Mouse (Mus musculus) CH12.LX (cell line): ENCODE measurements at regions not wholly inside any gene's neighbourhood (a gene's known extent, or its start where the extent isn't known, plus 50 kb on each side); places are given as distances from the start of the nearest gene placed in this dataset.

ENCODE experiments used
- DNase-seq: peaks from one replicate; pipeline ENCODE4 v3.0.0-alpha.2; 2013; ENCODE audit errors: extremely low read depth
- H3K27ac ChIP-seq: 2 replicates; pipeline ENCODE4 v1.5.1; 2012; ENCODE audit warnings: low read depth, mild to moderate bottlenecking, control low read depth, moderate library complexity; ENCODE audit not compliant: insufficient read depth
- H3K27me3 ChIP-seq: replicated peaks from 2 replicates; pipeline ENCODE3; 2012; ENCODE audit warnings: inconsistent platforms
- H3K36me3 ChIP-seq, 2 experiments: replicated peaks in 1 of 2; 2 replicates each; pipeline versions ENCODE3 to v1.6.1; 2012; ENCODE audit warnings: inconsistent platforms in 1 of 2, low read length in 1 of 2, mild to moderate bottlenecking in 1 of 2, mixed read lengths in 1 of 2, moderate library complexity in 1 of 2; ENCODE audit not compliant: control insufficient read depth in 1 of 2, insufficient read depth in 1 of 2
- H3K4me1 ChIP-seq, 2 experiments: 2 replicates each; pipeline ENCODE4 v1.6.1; 2012; ENCODE audit warnings: inconsistent platforms in 1 of 2, moderate library complexity in 1 of 2; ENCODE audit not compliant: insufficient read depth in 2 of 2, control insufficient read depth in 1 of 2
- H3K4me2 ChIP-seq: 2 replicates; pipeline ENCODE4 v1.6.1; 2012; ENCODE audit warnings: low read depth, mild to moderate bottlenecking, control low read depth; ENCODE audit not compliant: poor library complexity, insufficient read depth, severe bottlenecking
- H3K4me3 ChIP-seq, 3 experiments: fragments of 150-350 bp in 1 of 3; sonication (generic) in 1 of 3; replicated peaks in 1 of 3; 2 replicates each; pipeline versions ENCODE3 to v1.5.1; 2011 to 2012; ENCODE audit warnings: low read depth in 2 of 3, low read length in 2 of 3, mild to moderate bottlenecking in 2 of 3, moderate library complexity in 2 of 3, control low read depth in 1 of 3, improper control_type of control experiment in 1 of 3, inconsistent platforms in 1 of 3, mixed read lengths in 1 of 3; ENCODE audit not compliant: poor library complexity in 1 of 3
- H3K79me2 ChIP-seq: replicated peaks from 2 replicates; pipeline ENCODE4 v1.6.1; 2012; ENCODE audit warnings: mild to moderate bottlenecking, moderate library complexity; ENCODE audit not compliant: control insufficient read depth, poor library complexity, insufficient read depth, severe bottlenecking; ENCODE audit errors: extremely low read depth
- H3K9ac ChIP-seq: 2 replicates; pipeline ENCODE4 v1.6.1; 2012; ENCODE audit warnings: low read depth, mild to moderate bottlenecking, control low read depth, moderate library complexity; ENCODE audit not compliant: insufficient read depth
- H3K9me3 ChIP-seq: replicated peaks from 2 replicates; pipeline ENCODE3; 2012; ENCODE audit warnings: low read length, inconsistent platforms, mixed read lengths
- ETS1 ChIP-seq: conservative IDR thresholded peaks from 2 replicates; pipeline ENCODE4 v1.6.1; 2012; ENCODE audit warnings: low read depth, mild to moderate bottlenecking, inconsistent platforms, low read length, improper control_type of control experiment, moderate library complexity
- GABPA ChIP-seq: IDR thresholded peaks from 2 replicates; pipeline ENCODE4 v1.6.1; 2012; ENCODE audit warnings: low read depth, low read length, improper control_type of control experiment, inconsistent platforms; ENCODE audit not compliant: insufficient replicate concordance
- MAZ ChIP-seq: IDR thresholded peaks from 2 replicates; pipeline ENCODE4 v1.6.1; 2012; ENCODE audit warnings: low read depth, mild to moderate bottlenecking, inconsistent platforms, low read length, improper control_type of control experiment, moderate library complexity
- MEF2A ChIP-seq: IDR thresholded peaks from 2 replicates; pipeline ENCODE4 v1.6.1; 2014; ENCODE audit warnings: low read depth, mild to moderate bottlenecking, inconsistent platforms, low read length, improper control_type of control experiment, borderline replicate concordance
- MXI1 ChIP-seq: IDR thresholded peaks from 2 replicates; pipeline ENCODE4 v1.6.1; 2011; ENCODE audit warnings: mild to moderate bottlenecking, low read depth, low read length, improper control_type of control experiment
- NELFE ChIP-seq: IDR thresholded peaks from 2 replicates; pipeline ENCODE4 v1.6.1; 2011; ENCODE audit warnings: low read depth, low read length, improper control_type of control experiment
- NRF1 ChIP-seq: IDR thresholded peaks from 2 replicates; pipeline ENCODE4 v1.6.1; 2014; ENCODE audit warnings: low read depth, mild to moderate bottlenecking, inconsistent platforms, low read length, improper control_type of control experiment, moderate library complexity
- PAX5 ChIP-seq: IDR thresholded peaks from 2 replicates; pipeline ENCODE4 v1.6.1; 2012; ENCODE audit warnings: low read length, inconsistent platforms, mixed read lengths
- SMC3 ChIP-seq: IDR thresholded peaks from 2 replicates; pipeline ENCODE4 v1.6.1; 2011; ENCODE audit warnings: low read depth, low read length, improper control_type of control experiment
- TBP ChIP-seq: conservative IDR thresholded peaks from 2 replicates; pipeline ENCODE4 v1.6.1; 2011; ENCODE audit warnings: low read depth, low read length, improper control_type of control experiment
- TCF12 ChIP-seq: IDR thresholded peaks from 2 replicates; pipeline ENCODE4 v1.6.1; 2014; ENCODE audit warnings: low read depth, mild to moderate bottlenecking, inconsistent platforms, low read length, improper control_type of control experiment
- UBTF ChIP-seq: IDR thresholded peaks from 2 replicates; pipeline ENCODE4 v1.6.1; 2012; ENCODE audit warnings: low read depth, mild to moderate bottlenecking, inconsistent platforms, low read length, improper control_type of control experiment, moderate library complexity
- dilution Hi-C: fragments of 300-500 bp; cut with MboI; formaldehyde crosslinking; loops from 2 replicates; pipeline ENCODE4 v1.14.3; 2020; ENCODE audit warnings: low sequenced_read_pairs; ENCODE audit not compliant: extremely low pct_unique_long_range_greater_than_20kb, extremely low pct_ligation_motif_present
- in situ Hi-C: fragments of 300-500 bp; cut with MboI; formaldehyde crosslinking; loops from 3 replicates; pipeline ENCODE4 v1.14.3; 2019; ENCODE audit warnings: low sequenced_read_pairs, low pct_ligation_motif_present, low pct_unique_long_range_greater_than_20kb, mixed read lengths

DNA sequence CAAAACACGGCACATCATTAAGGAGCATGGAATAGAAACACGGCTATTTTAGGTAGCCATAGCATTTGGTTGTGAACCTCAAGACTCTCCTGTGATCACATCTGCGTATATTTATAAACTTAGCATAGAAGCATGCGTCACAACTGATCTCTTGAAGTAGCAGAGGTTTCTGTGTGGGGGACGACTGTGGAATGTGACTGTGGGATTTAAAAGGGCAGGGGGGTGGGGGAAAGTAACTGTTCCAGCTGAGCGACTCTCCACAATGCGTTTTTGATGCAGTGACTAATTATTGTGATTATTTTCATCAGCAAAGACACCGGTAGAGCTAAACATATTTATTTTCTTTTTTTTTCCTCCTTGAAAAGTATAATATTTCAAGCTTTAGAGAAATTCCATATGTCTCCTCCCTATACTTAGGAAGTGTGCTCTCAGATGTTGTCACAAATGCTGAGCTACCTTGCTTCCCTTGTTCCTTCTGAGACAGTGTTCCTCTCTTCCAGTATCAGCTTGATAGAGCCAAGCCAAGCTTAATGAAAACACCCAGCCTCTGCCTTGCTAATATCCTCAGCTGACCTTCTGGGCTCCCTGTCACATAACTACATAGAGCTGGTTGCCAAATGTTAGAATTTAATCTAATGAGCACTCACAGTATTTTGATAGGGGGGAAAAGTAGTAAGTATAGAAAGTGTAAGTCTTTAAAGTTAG is 75.0 kb upstream of the Magi3 start:
- Histone ChIP-seq H3K27me3 (no peaks in the 10 kb centered on the region), H3K36me3 (no peaks in the 10 kb centered on the region), H3K4me2 (no peak overlapping the region), H3K9ac (no peak overlapping the region), H3K27ac (no peak overlapping the region), H3K4me1 (peaks cover 3 to 5% of the 10 kb centered on the region in 2 experiments; a peak in 2 of 4 replicates), H3K9me3 (no peaks in the 10 kb centered on the region)
- in situ Hi-C loops: no loop called here
- TF ChIP-seq MEF2A: no peak
- no peak for TF ChIP-seq GABPA
- no peak for TF ChIP-seq NRF1
- no peak for TF ChIP-seq TCF12
- TF ChIP-seq ETS1: no peak
- TF ChIP-seq SMC3: no peak
- TF ChIP-seq MXI1: no peak
- no peak for TF ChIP-seq TBP
- TF ChIP-seq, all 38 proteins: peak for 0
- Histone ChIP-seq H3K79me2 (no peaks in the 10 kb centered on the region), H3K4me3 (no peak overlapping the region)
- no peak for DNase-seq
- dilution Hi-C loops: no loop called here

DNA sequence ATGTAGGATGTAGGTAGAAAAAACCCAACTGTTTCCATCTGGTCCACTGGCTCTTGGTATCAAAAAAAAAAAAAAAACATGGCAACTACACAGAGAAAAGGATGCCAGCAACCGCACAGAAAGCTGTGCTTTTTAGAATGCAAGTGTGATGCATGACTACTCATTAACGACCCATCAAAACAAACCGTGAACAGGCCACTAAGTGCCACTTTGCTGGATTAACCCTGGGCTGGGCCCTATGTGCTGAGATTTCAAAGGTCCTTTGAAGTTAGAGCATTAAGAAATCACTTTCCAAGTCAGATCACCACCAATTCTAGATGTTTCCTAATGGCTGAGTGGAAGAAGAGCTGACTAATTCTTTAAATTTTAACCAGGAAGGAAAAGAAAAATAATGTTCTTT is 73.7 kb upstream of the Magi3 start:
- Histone ChIP-seq H3K4me3 (no peak overlapping the region), H3K27ac (no peak overlapping the region), H3K36me3 (no peaks in the 10 kb centered on the region), H3K79me2 (no peaks in the 10 kb centered on the region), H3K4me2 (no peak overlapping the region), H3K9me3 (no peaks in the 10 kb centered on the region), H3K9ac (no peak overlapping the region), H3K4me1 (peaks cover under 1 to 5% of the 10 kb centered on the region in 2 experiments; a peak in 2 of 4 replicates), H3K27me3 (no peaks in the 10 kb centered on the region)
- DNase-seq: no peak
- no peak for TF ChIP-seq MAZ
- no peak for TF ChIP-seq TBP
- TF ChIP-seq UBTF: no peak
- no peak for TF ChIP-seq PAX5
- TF ChIP-seq NELFE: no peak
- dilution Hi-C loops: no loop called here
- in situ Hi-C loops: no loop called here
